Mouse (Mus musculus) spleen, adult 2 months (tissue): ENCODE data around the gene Cxcl13. TPM values are rescaled to one million over a fixed set of nuclear protein-coding genes. Genes with fewer than 3 reads are reported as not detected.
"Not testable (repeated sequence)": the region's sequence is repeated elsewhere in the genome, so short reads cannot be mapped to it uniquely, and the experiment has no call there.

Experiments used
- DNase-seq, 2 experiments: peaks; one replicate each; pipeline versions ENCODE4 v3.0.0 to v3.0.0-alpha.2; 2012 to 2021; ENCODE audit warnings: low spot score in 2 of 2, low read depth in 1 of 2
- H3K27ac ChIP-seq: fragments of 200-500 bp; 2 replicates; pipeline ENCODE4 v1.5.1; 2012; ENCODE audit warnings: low read length, inconsistent platforms; ENCODE audit not compliant: insufficient read depth
- H3K27me3 ChIP-seq: fragments of 200-500 bp; 2 replicates; pipeline ENCODE4 v1.6.1; 2012; ENCODE audit warnings: mild to moderate bottlenecking, moderate library complexity, low read length, inconsistent platforms; ENCODE audit not compliant: control insufficient read depth, insufficient read depth
- H3K36me3 ChIP-seq: fragments of 200-500 bp; 2 replicates; pipeline ENCODE4 v1.6.1; 2012; ENCODE audit warnings: mild to moderate bottlenecking, low read length, inconsistent platforms; ENCODE audit not compliant: control insufficient read depth, insufficient read depth
- H3K4me1 ChIP-seq: fragments of 200-500 bp; 2 replicates; pipeline ENCODE4 v1.6.1; 2011; ENCODE audit warnings: inconsistent platforms; ENCODE audit not compliant: control insufficient read depth, insufficient read depth, insufficient read length
- H3K4me3 ChIP-seq: fragments of 200-500 bp; 2 replicates; pipeline ENCODE4 v1.5.1; 2011; ENCODE audit warnings: mild to moderate bottlenecking, inconsistent platforms; ENCODE audit not compliant: insufficient read depth, insufficient read length; ENCODE audit errors: extremely low read depth
- CTCF ChIP-seq: fragments of 200-500 bp; IDR thresholded peaks from 2 replicates; pipeline ENCODE4 v1.5.1; 2011; ENCODE audit warnings: mild to moderate bottlenecking, inconsistent platforms; ENCODE audit not compliant: insufficient read depth, insufficient read length, insufficient replicate concordance; ENCODE audit errors: extremely low read depth
- POLR2A ChIP-seq: fragments of 200-500 bp; IDR thresholded peaks from 2 replicates; pipeline ENCODE4 v1.6.1; 2011; ENCODE audit warnings: low read depth, low read length, inconsistent platforms
- WGBS: fragments of 180-500 bp; shearing (Covaris S2); methylation state at CpG from one replicate; pipeline ENCODE4 v1.1.7; 2018; 5-methylcytosine and 5-hydroxymethylcytosine counted together
- polyA plus RNA-seq: library from polyadenylated mRNA; depleted of rRNA; stranded (reverse); fragments of >200 nt; gene quantifications from 2 replicates; pipeline ENCODE4 v1.2.3, GENCODE M21; 2012

Cxcl13 gene
- polyA plus RNA-seq, 1 experiment: 15.3 TPM

DNA sequence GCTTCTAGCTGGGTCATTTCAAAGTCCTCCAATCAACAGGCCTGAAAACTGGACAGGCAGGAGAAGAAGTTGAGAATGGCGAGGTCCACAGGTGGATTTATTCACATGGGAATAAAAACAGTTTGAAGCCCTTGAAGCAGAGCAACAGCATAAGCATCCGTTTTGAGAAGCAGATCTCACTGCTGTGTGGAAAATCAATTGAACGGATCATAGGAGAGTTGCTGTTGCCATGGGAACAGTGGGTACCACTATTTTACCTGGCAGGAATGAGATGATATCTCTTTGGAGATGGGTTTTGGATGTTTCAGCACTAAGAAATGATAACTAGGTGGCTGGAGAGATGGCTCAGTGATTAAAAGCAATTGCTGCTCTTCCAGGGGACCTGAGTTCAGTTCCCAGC lies 8.1 kb upstream of the Cxcl13 start:
- no peak for DNase-seq
- 87% methylated on average over 3 of the region's 3 CpGs for WGBS
- Histone ChIP-seq H3K27me3 (no peaks in the 10 kb centered on the region), H3K27ac (no peak overlapping the region), H3K4me1 (no peaks in the 10 kb centered on the region), H3K36me3 (no peaks in the 10 kb centered on the region), H3K4me3 (no peak overlapping the region)
- TF ChIP-seq POLR2A (no peak), CTCF (no peak)

DNA sequence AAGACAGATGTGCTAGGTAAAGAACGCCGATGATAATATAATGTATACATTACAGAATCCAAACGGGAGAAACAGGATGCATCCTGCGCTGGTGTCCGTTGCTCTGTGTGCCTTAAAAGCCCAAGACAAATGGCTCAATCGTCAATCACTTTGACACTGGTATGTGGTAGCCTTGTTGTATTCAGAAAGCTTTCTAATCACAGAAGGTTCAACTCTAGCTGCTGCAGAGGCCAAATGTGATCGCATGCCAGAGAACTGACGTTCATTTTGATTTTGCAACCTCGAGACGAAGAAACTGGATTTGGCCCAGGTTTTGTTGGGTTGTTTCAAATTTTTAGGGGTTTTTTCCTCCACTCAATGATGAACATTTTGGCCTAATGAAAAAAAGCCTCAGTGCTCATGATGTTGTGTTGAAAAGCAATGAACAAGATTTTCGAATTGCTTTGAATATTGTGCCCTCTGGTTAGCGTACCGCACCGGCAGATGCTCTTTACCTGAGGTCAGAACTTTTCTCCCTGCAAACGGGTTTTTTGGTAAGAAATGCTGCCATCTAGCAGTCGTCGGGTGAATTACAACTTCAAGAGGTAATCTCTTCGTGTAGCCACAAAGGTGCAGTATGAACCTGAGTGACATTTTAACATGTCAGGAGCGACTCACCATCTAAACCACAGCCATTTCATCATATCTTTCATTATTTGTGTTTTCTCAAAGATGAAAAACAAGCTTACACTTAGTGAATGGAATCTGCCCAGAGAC lies 6.6 kb upstream of the Cxcl13 start:
- peak in 1 of 2 experiments; percentile 12 for DNase-seq
- H3K4me3 ChIP-seq: no peak overlapping the region
- H3K27me3 ChIP-seq: no peaks in the 10 kb centered on the region
- no peak for TF ChIP-seq CTCF
- TF ChIP-seq POLR2A: no peak
- H3K27ac ChIP-seq: no peak overlapping the region
- no peaks in the 10 kb centered on the region for H3K4me1 ChIP-seq
- 27% methylated on average over 19 of the region's 19 CpGs for WGBS
- H3K36me3 ChIP-seq: no peaks in the 10 kb centered on the region

GRCm38 (mm10) chr5:95964940-95965339 lies 8.2 kb downstream of the Cxcl13 start:
- no peak for TF ChIP-seq CTCF
- no peak overlapping the region for H3K4me3 ChIP-seq
- no peak overlapping the region for H3K27ac ChIP-seq
- no peaks in the 10 kb centered on the region for H3K4me1 ChIP-seq
- H3K36me3 ChIP-seq: no peaks in the 10 kb centered on the region
- H3K27me3 ChIP-seq: no peaks in the 10 kb centered on the region; the same call in 1 of the 2 replicates
- 55% methylated on average over 2 of the region's 2 CpGs for WGBS
- DNase-seq: no peak

DNA sequence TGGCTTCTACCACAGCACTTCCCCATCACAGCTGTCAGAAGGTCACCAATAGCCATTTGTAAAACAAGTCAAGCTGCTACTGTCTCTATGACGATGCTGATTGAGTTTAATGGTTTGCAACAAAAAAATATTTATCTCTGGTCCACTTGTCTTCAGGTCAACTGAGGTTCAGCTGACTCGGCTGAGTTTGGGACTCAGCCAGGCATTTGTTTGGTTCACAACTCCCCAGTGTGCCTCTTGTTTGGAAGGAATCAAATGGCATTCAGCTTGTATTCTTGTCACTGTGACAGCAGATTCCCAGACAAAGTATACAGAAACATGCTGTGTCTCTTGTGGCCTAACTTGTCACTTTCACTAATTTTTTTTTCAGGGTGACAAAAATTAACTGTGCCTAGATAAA lies 9.9 kb downstream of the Cxcl13 start:
- Histone ChIP-seq H3K36me3 (no peaks in the 10 kb centered on the region), H3K4me3 (no peak overlapping the region), H3K27me3 (no peaks in the 10 kb centered on the region; the same call in 1 of the 2 replicates), H3K4me1 (no peaks in the 10 kb centered on the region), H3K27ac (no peak overlapping the region)
- TF ChIP-seq POLR2A (no peak), CTCF (no peak)
- DNase-seq: no peak
- WGBS: 75% methylated on average over 2 of the region's 2 CpGs

DNA sequence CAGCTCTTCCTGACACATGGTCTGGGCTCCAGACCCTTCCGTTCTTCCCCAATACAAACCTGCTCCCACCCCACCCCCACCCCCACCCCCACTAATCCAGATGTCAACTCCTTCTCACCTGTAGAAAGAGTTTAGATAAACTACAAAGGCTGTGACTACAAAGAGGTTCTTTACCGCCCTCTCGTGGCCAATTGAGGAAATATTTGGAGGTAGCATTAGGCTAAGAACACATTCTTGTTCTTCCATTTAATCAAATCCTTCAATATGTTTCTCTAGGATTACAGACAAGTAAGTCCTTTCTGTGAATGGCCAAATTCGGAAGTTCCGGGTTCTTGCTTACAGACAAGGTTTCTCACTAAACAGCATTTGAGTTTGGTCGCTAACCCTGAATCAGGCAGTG lies 14.1 kb downstream of the Cxcl13 start:
- DNase-seq: peak in 1 of 2 experiments; percentile 18
- Histone ChIP-seq H3K27ac (no peak overlapping the region), H3K27me3 (no peaks in the 10 kb centered on the region; the same call in 1 of the 2 replicates), H3K4me1 (no peaks in the 10 kb centered on the region), H3K36me3 (no peaks in the 10 kb centered on the region), H3K4me3 (no peak overlapping the region)
- no peak for TF ChIP-seq CTCF
- no peak for TF ChIP-seq POLR2A
- 37% methylated on average over 6 of the region's 6 CpGs for WGBS

DNA sequence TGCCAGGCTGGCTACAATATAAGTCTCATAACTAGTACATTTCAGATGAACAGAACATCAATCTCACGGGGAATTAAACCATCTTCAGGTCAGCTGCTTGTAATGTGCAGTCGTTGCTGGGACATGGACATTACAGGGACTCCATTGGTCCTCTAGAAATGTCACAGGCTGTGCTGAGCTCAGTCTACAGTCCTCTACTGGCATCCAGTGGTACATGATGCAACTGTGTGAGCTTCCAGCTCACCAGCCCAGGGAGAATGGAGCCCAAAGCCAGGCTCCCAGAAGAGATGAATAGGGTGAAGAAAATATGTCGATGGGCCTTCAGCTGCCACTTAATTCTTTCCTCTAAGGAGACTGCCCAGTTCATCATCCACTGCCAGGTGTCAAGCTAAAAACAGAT lies 15.5 kb downstream of the Cxcl13 start:
- H3K27ac ChIP-seq: no peak overlapping the region
- no peak overlapping the region for H3K4me3 ChIP-seq
- no peaks in the 10 kb centered on the region for H3K4me1 ChIP-seq
- H3K36me3 ChIP-seq: no peaks in the 10 kb centered on the region
- no peaks in the 10 kb centered on the region for H3K27me3 ChIP-seq
- 81% methylated on average over 3 of the region's 3 CpGs for WGBS
- DNase-seq: no peak
- no peak for TF ChIP-seq POLR2A
- no peak for TF ChIP-seq CTCF

- H3K4me1 ChIP-seq, H3K27me3 ChIP-seq, H3K27ac ChIP-seq, H3K4me3 ChIP-seq, H3K36me3 ChIP-seq, DNase-seq: not testable (repeated sequence)
- WGBS: 74% methylated on average over 34 of the region's 34 CpGs
Observed at GRCm38 (mm10) chr5:95973806-95974205, 17.1 kb downstream of the Cxcl13 start.
